Mouse (Mus musculus) kidney, adult 2 months (tissue): Measurements from ENCODE around the gene Prpsap1.

Experiments
- CTCF ChIP-seq: fragments of 200-500 bp; conservative IDR thresholded peaks from 2 replicates; pipeline ENCODE4 v1.5.1; 2011; ENCODE audit warnings: low read depth, mild to moderate bottlenecking, control low read depth, low read length, moderate library complexity, mixed read lengths; ENCODE audit not compliant: insufficient read depth, insufficient read length
- POLR2A ChIP-seq: fragments of 200-500 bp; IDR thresholded peaks from one replicate; pipeline ENCODE4 v1.6.1; 2011; ENCODE audit warnings: low read depth, low read length, control low read depth

GRCm38 (mm10) chr11:116472275-116472674, 21.7 kb downstream of the Prpsap1 start:
- TF ChIP-seq CTCF, result no peak
- TF ChIP-seq POLR2A, result no peak
